Mouse (Mus musculus) myocyte (in vitro differentiated cells): ENCODE measurements at regions not wholly inside any gene's neighbourhood (a gene's known extent, or its start where the extent isn't known, plus 50 kb on each side); places are given as distances from the start of the nearest gene placed in this dataset.

Experiments used
- H3K27me3 ChIP-seq: one replicate; pipeline ENCODE4 v1.6.1; 2011; ENCODE audit not compliant: control insufficient read depth, insufficient read depth, insufficient read length
- H3K36me3 ChIP-seq: one replicate; pipeline ENCODE4 v1.6.1; 2011; ENCODE audit not compliant: control insufficient read depth, insufficient read depth
- H3K4me2 ChIP-seq: one replicate; pipeline ENCODE4 v1.6.1; 2011; ENCODE audit warnings: low read depth, control low read depth
- H3K4me3 ChIP-seq: one replicate; pipeline ENCODE4 v1.5.1; 2011; ENCODE audit warnings: mild to moderate bottlenecking, control low read depth, moderate library complexity
- H3K79me2 ChIP-seq: one replicate; pipeline ENCODE4 v1.6.1; 2011; ENCODE audit not compliant: control insufficient read depth, insufficient read depth
- H3ac ChIP-seq: one replicate; pipeline ENCODE4 v1.6.1; 2011; ENCODE audit not compliant: control insufficient read depth, insufficient read length
- CEBPB ChIP-seq: IDR thresholded peaks from 2 replicates; pipeline ENCODE4 v1.6.1; 2011; ENCODE audit warnings: mild to moderate bottlenecking, moderate library complexity; ENCODE audit not compliant: poor library complexity, insufficient read depth, severe bottlenecking
- E2F4 ChIP-seq: IDR thresholded peaks from one replicate; pipeline ENCODE4 v1.6.1; 2011; ENCODE audit warnings: mild to moderate bottlenecking, control low read depth, moderate library complexity; ENCODE audit not compliant: insufficient read depth
- MAX ChIP-seq: IDR thresholded peaks from one replicate; pipeline ENCODE4 v1.6.1; 2011; ENCODE audit warnings: low read depth, mild to moderate bottlenecking, control low read depth
- MYOD1 ChIP-seq, 3 experiments: IDR thresholded peaks; one replicate each; pipeline ENCODE4 v1.6.1; 2011; ENCODE audit warnings: control low read depth in 2 of 3, low read depth in 2 of 3, mild to moderate bottlenecking in 2 of 3, moderate library complexity in 1 of 3; ENCODE audit not compliant: insufficient read length in 2 of 3, control insufficient read depth in 1 of 3
- MYOG ChIP-seq, 3 experiments: IDR thresholded peaks; one replicate each; pipeline ENCODE4 v1.6.1; 2011; ENCODE audit warnings: control low read depth in 2 of 3, low read depth in 2 of 3, mild to moderate bottlenecking in 2 of 3; ENCODE audit not compliant: insufficient read length in 2 of 3, control insufficient read depth in 1 of 3, insufficient read depth in 1 of 3
- POLR2A ChIP-seq: IDR thresholded peaks from one replicate; pipeline ENCODE4 v1.6.1; 2011; ENCODE audit warnings: low read depth, mild to moderate bottlenecking, control low read depth, moderate library complexity; ENCODE audit not compliant: insufficient read length
- POLR2AphosphoS2 ChIP-seq: IDR thresholded peaks from one replicate; pipeline ENCODE4 v1.6.1; 2011; ENCODE audit warnings: low read depth, control low read depth; ENCODE audit not compliant: insufficient read length
- REST ChIP-seq: IDR thresholded peaks from one replicate; pipeline ENCODE4 v1.6.1; 2011; ENCODE audit warnings: mild to moderate bottlenecking, control low read depth, moderate library complexity; ENCODE audit not compliant: insufficient read depth, insufficient read length
- SRF ChIP-seq: IDR thresholded peaks from one replicate; pipeline ENCODE4 v1.6.1; 2011; ENCODE audit warnings: low read depth; ENCODE audit not compliant: control insufficient read depth, insufficient read length
- TCF12 ChIP-seq: IDR thresholded peaks from one replicate; pipeline ENCODE4 v1.6.1; 2011; ENCODE audit warnings: mild to moderate bottlenecking, control low read depth; ENCODE audit not compliant: poor library complexity, insufficient read depth, severe bottlenecking
- TCF3 ChIP-seq: IDR thresholded peaks from one replicate; pipeline ENCODE4 v1.6.1; 2011; ENCODE audit warnings: low read depth, control low read depth; ENCODE audit not compliant: insufficient read length
- USF1 ChIP-seq: IDR thresholded peaks from one replicate; pipeline ENCODE4 v1.6.1; 2011; ENCODE audit warnings: low read depth, mild to moderate bottlenecking, control low read depth, moderate library complexity

- H3ac ChIP-seq, result no peak overlapping the region
- H3K4me2 ChIP-seq, result no peak overlapping the region
- TF ChIP-seq MAX (no peak), E2F4 (no peak), CEBPB (no peak), REST (no peak), POLR2AphosphoS2 (no peak), MYOD1 (IDR thresholded peaks at IDR 0.05; ENCODE audit: control insufficient read depth in 1 of 3, insufficient read length in 2 of 3, low read depth in 2 of 3) (no peak), SRF (no peak)
- H3K4me3 ChIP-seq, result no peak overlapping the region
- H3K79me2 ChIP-seq, result no peaks in the 10 kb centered on the region
- H3K36me3 ChIP-seq, result no peaks in the 10 kb centered on the region
- H3K27me3 ChIP-seq, result no peaks in the 10 kb centered on the region
Observed at GRCm38 (mm10) chr1:191486766-191487165, 83.7 kb upstream of the Ppp2r5a start.

GRCm38 (mm10) chr1:191484726-191485425 lies 81.8 kb upstream of the Ppp2r5a start:
- Histone ChIP-seq H3K4me3 (no peak overlapping the region), H3K27me3 (no peaks in the 10 kb centered on the region), H3K79me2 (no peaks in the 10 kb centered on the region), H3K4me2 (no peak overlapping the region), H3ac (no peak overlapping the region), H3K36me3 (no peaks in the 10 kb centered on the region)
- TF ChIP-seq MAX, result no peak
- TF ChIP-seq REST, result no peak
- TF ChIP-seq SRF, result no peak
- TF ChIP-seq MYOD1 (IDR thresholded peaks at IDR 0.05; ENCODE audit: control insufficient read depth in 1 of 3, insufficient read length in 2 of 3, low read depth in 2 of 3), result no peak
- no peak for TF ChIP-seq TCF3
- no peak for TF ChIP-seq CEBPB
- no peak for TF ChIP-seq POLR2A
- no peak for TF ChIP-seq USF1
- TF ChIP-seq E2F4, result no peak
- no peak for TF ChIP-seq TCF12
- TF ChIP-seq POLR2AphosphoS2, result no peak
- TF ChIP-seq MYOG (IDR thresholded peaks at IDR 0.05; ENCODE audit: control insufficient read depth in 1 of 3, insufficient read depth in 1 of 3, insufficient read length in 2 of 3, low read depth in 2 of 3), result no peak

- Histone ChIP-seq H3K36me3 (no peaks in the 10 kb centered on the region), H3K4me3 (no peak overlapping the region), H3ac (no peak overlapping the region), H3K79me2 (no peaks in the 10 kb centered on the region), H3K4me2 (no peak overlapping the region), H3K27me3 (no peaks in the 10 kb centered on the region)
- no peak for TF ChIP-seq REST
- TF ChIP-seq MYOG (IDR thresholded peaks at IDR 0.05; ENCODE audit: control insufficient read depth in 1 of 3, insufficient read depth in 1 of 3, insufficient read length in 2 of 3, low read depth in 2 of 3), result no peak
- TF ChIP-seq E2F4, result no peak
Observed at GRCm38 (mm10) chr1:191479906-191480379, 76.9 kb upstream of the Ppp2r5a start.

GRCm38 (mm10) chr1:191472551-191472950 lies 69.5 kb upstream of the Ppp2r5a start:
- no peak overlapping the region for H3K4me2 ChIP-seq
- no peak overlapping the region for H3K4me3 ChIP-seq
- H3K27me3 ChIP-seq, result no peaks in the 10 kb centered on the region
- TF ChIP-seq POLR2AphosphoS2 (no peak), TCF3 (no peak), POLR2A (no peak), MAX (no peak), MYOD1 (IDR thresholded peaks at IDR 0.05; ENCODE audit: control insufficient read depth in 1 of 3, insufficient read length in 2 of 3, low read depth in 2 of 3) (no peak), CEBPB (no peak), REST (no peak), SRF (no peak), TCF12 (no peak), MYOG (IDR thresholded peaks at IDR 0.05; ENCODE audit: control insufficient read depth in 1 of 3, insufficient read depth in 1 of 3, insufficient read length in 2 of 3, low read depth in 2 of 3) (no peak), USF1 (no peak), E2F4 (no peak)
- no peaks in the 10 kb centered on the region for H3K79me2 ChIP-seq
- H3K36me3 ChIP-seq, result no peaks in the 10 kb centered on the region
- H3ac ChIP-seq, result no peak overlapping the region

- no peak for TF ChIP-seq TCF3
- TF ChIP-seq POLR2A, result no peak
- TF ChIP-seq SRF, result no peak
- no peak for TF ChIP-seq TCF12
- TF ChIP-seq POLR2AphosphoS2, result no peak
- TF ChIP-seq MYOG (IDR thresholded peaks at IDR 0.05; ENCODE audit: control insufficient read depth in 1 of 3, insufficient read depth in 1 of 3, insufficient read length in 2 of 3, low read depth in 2 of 3), result no peak
- no peak for TF ChIP-seq MAX
- no peak for TF ChIP-seq E2F4
- no peak for TF ChIP-seq MYOD1 (IDR thresholded peaks at IDR 0.05; ENCODE audit: control insufficient read depth in 1 of 3, insufficient read length in 2 of 3, low read depth in 2 of 3)
- Histone ChIP-seq H3K36me3 (no peaks in the 10 kb centered on the region), H3K4me3 (no peak overlapping the region), H3K27me3 (no peaks in the 10 kb centered on the region), H3ac (no peak overlapping the region), H3K79me2 (no peaks in the 10 kb centered on the region), H3K4me2 (no peak overlapping the region)
Observed at GRCm38 (mm10) chr1:191471489-191471888, 68.4 kb upstream of the Ppp2r5a start.
